Mouse (Mus musculus) gastrocnemius, postnatal 4 days (tissue): ENCODE results near the gene Ap2a2. TPM values are rescaled to one million over a fixed set of nuclear protein-coding genes. Genes with fewer than 3 reads are reported as not detected.
"Not testable (repeated sequence)": the region's sequence is repeated elsewhere in the genome, so short reads cannot be mapped to it uniquely, and the experiment has no call there.

Experiments used
- DNase-seq, 2 experiments: peaks; one replicate each; pipeline ENCODE4 v3.0.0; 2021 to 2022; ENCODE audit warnings: low spot score in 2 of 2, mixed read lengths in 2 of 2
- total RNA-seq, 2 experiments: library from RNA; stranded (reverse); gene quantifications; 2 replicates each; pipeline ENCODE4 v1.2.3; 2021

The Ap2a2 gene
- total RNA-seq, 2 experiments from 2014 or later = 63.4 to 65.5 TPM

GRCm38 (mm10) chr7:141590959-141591358, 29.0 kb downstream of the Ap2a2 start:
- DNase-seq = no peak

DNA sequence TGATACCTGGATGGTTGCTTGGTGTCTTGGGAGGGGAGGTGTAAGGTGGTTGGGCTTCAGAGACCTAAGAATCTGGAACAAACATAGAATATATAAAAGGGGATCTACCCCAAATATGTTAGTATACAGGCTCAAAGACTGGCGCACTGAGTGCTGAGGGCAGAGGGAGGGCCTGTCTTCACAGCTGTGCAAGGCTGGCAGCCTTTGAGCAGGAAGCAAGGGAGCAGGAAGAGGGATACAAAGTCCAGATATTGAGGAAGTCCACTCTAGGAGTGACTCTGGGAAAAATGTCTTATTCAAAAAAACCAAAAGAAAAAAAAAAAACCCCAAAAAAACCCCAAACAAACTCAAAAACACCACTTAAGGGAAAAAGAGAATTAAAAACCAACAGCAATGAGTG, 30.1 kb downstream of the Ap2a2 start:
- no peak for DNase-seq

GRCm38 (mm10) chr7:141593056-141593455, 31.1 kb downstream of the Ap2a2 start:
- DNase-seq = no peak

DNA sequence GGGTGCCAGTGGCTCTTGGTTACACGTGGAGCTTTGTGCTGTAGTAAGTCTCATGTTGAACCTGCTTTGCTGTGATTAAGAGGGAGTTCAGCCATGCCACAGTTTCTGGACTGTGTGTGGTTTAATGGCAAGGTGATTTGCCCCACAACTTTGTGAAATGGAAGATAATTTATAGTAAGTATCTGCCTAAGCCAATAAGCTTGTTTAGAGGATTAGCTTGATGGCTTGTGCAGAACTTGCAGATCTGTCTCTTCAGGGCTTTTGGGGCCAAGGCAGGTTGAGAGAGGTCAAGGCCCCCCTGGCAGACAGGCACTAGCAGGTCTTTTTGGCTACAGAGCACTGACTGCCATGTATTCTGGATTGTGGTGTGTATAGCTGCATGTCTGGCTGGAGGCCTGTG, 35.0 kb downstream of the Ap2a2 start:
- DNase-seq = no peak

- DNase-seq = no peak
These were observed 35.6 kb downstream of the Ap2a2 start for GRCm38 (mm10) chr7:141597563-141597962.

GRCm38 (mm10) chr7:141607717-141608116, 45.7 kb downstream of the Ap2a2 start:
- no peak for DNase-seq

DNA sequence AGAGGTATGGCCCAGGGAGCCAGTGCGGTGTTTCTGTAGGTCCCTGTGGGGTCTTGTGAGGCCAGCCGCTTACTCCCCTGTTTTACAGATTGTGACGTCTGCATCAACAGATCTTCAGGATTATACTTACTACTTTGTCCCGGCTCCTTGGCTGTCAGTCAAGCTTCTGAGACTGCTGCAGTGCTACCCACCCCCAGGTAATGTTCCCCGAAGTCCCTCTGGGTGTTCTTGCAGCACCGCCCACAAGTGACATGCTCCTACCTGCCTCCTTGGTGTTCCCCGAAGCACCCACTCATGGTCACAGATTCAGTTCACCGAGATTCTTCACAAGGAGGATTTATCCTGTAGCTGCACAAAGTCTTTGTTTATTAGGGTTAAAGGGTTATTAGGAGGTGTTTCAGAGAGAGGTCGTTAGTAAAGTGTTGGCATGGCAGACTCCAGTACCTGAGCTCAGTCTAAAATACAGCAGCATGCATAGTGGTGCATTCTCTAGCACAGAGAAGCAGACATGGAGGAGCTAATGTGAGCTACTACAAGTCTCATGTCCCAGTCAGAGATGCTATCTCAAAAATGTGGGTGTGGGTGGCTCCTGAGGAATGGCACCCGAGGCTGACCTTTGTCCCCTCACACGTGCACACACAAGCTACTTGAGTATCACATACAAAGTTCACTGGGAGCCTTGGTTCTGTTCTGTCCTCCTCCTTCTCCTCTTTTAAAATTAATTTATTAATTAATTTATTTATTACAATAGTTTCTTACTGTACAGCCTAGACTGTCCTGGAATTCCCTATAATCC, 47.9 kb downstream of the Ap2a2 start:
- DNase-seq = no peak

DNA sequence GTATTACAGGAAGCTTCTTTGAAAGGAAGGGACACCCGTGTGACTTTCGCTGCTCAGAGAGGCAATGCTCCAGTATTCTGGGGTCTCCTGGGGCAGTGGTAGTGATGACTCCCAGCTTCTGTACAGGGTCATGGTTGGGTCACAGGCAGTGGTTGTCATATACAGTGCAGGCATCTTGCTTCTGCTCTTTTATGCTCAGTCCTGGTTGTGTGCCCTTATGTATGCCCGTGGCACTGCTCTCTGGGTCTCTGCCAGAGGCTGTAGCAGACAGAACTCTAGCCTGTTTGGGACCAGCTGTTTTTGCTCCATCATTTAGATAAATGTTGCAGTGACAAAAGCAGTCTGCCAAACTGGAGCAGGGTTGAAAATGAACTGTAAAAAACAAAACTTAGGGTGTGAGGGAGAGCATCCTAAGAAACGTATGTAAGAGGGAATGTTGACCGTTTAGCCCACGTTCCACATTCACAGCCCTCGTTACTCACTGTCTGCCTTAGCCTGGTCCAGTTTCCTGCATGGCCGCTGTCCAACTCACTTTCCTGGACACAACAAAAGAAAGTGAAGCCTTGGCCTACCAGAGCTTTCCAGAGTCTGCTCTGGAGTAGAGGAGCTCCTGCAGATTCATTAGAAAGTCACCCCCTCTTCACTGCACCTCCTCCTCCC, 49.9 kb downstream of the Ap2a2 start:
- peak in 1 of 2 experiments; percentile 36 for DNase-seq

- no peak for DNase-seq
These were observed 50.4 kb downstream of the Ap2a2 start for GRCm38 (mm10) chr7:141612371-141612760.

- DNase-seq = peak in 1 of 2 experiments; percentile 49
These were observed 50.8 kb downstream of the Ap2a2 start for GRCm38 (mm10) chr7:141612791-141613190.

DNA sequence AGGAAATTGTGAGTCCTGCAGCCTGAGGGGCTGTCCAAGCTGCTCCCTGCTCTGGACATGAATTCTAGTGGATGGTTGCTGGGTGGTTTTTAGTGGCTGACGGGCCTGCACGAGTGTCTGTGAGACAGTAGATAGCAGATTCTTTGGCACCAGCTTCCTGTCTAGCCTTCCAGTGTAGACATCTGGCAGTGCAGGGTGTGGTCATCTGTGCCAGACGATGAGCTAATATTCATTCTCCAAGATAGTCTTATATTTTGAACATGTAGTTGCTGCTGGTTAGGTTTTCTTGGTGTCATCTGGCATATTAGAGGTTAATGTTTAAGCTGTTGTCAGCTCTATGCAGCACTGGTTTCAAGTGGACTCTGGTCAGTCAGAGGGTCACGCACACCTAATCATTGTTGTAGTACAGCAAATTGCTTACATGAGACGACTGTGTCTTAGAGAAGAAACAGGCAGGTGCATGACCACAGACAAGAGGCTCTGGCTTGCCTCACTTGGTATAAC, 52.4 kb downstream of the Ap2a2 start:
- DNase-seq = no peak

GRCm38 (mm10) chr7:141624214-141624613, 62.2 kb downstream of the Ap2a2 start:
- DNase-seq = no peak

DNA sequence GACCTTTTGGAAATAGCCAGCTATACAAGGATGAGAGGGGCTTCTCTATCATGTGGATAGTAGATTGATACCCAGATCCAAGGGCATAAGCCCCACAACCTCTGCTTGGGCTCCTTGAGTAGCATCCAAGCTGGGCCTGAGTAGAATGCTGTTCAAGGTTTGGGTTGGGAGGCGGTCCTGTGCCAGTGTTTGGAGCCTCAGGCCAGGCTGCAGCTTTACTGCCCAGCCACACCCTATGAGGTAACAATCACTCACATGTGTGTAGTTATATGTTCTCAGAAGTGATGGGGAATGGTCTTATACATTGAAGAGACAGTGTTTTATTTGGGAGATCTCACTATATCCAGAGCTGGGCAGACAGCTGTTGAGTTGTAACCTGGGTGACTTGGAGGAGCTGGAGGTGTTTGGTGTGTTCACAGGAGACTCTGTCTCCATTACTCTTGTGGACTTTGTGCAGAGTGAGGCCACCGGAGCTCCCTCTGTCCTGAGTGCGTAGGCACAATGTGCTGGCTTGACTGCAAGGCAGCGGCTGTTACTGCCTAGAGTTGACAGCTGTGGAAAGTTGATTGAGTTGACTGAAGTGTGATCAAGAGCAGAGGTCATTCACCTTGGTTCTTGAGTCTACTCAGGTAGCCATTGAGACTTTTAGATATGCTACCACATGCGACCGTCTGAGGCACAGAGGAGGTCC, 63.3 kb downstream of the Ap2a2 start:
- no peak for DNase-seq

DNA sequence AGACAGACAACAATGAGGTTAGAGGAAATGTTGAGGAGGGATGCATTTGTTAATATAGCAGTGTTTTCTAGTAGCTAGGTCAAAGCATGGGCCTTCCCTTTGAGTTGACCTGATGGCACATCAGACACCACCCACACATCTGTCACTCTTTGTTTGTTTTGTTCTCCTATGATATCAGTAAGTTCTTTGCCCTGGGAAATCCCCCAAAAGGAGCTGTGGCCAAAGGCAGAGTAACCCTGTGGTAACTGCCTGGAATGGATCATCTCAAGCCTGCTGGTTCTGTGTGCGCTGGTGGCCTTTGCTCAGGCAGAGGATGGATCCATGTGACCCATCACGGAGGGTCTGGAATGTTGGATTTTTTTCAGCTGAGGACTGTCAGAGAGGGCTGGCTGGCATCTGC, 66.0 kb downstream of the Ap2a2 start:
- no peak for DNase-seq

DNA sequence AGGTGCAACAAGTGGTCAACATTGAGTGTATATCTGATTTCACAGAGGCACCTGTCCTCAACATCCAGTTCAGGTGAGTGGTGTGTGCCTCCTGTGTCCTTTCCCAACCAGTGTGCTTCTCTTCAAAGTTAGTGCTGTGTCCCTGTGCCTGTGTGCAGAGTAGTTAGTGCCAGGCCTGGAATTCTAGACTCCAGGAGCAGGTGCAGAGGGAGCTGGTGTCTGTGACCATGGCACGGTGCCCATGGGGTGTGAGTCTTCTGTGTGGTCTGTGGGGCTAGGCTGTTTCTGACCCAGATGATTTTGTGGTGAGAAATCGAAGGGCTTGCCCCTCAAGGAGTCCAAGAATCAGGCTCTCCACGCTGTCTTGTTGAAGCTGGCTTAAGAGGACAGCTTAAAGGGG, 67.3 kb downstream of the Ap2a2 start:
- no peak for DNase-seq

- DNase-seq = not testable (repeated sequence)
These were observed 76.1 kb downstream of the Ap2a2 start for GRCm38 (mm10) chr7:141638077-141638476.

GRCm38 (mm10) chr7:141638513-141639334, 76.8 kb downstream of the Ap2a2 start:
- DNase-seq = not testable (repeated sequence)

DNA sequence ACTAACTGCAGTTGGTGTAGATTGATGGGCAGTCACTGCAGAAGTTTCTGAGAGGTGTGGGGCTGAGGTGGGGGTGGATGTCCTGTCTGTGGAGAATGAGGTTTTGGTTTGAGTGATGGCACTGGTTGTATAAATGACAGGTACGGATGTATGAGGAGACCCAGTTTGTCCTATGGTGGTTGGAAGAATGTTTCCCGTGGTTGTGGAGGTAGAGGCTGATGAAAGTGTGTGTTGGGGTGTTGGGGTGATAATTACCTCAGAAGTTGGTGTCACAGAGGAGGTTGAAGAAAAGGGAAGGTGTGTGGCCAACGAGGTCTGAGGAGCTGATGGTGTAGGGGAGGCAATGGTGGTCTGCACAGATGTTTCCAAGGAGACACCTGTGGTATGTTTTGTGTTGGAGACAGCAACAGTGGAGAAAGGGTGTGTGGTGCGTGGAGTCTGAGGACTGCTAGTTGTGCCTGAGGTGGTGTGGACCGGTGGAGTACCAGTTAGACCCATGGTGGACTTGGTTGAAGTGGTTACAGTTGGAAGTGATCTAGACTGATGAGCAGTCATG, 77.4 kb downstream of the Ap2a2 start:
- DNase-seq = not testable (repeated sequence)

GRCm38 (mm10) chr7:141642375-141642774, 80.4 kb downstream of the Ap2a2 start:
- DNase-seq = no peak

DNA sequence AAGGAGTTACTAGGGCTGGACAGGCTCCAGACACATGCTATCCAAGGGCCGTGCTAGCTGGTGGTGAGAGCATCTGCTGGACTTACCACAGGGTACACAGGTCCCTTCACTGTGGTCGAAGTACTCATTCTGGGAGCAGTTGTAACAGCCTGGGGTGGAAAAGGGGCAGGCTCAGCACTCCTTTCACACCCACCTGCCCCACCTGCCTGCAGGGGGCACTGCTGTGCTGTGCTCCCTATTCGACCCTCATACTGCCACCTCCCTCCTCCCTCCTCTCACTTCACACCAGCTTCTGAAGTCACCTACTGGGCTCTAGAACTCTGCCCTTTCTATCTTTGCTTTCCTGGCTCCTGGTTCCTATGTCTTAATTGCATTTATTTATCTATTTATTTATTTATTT, 81.2 kb downstream of the Ap2a2 start:
- no peak for DNase-seq

- no peak for DNase-seq
These were observed 85.1 kb downstream of the Ap2a2 start for GRCm38 (mm10) chr7:141647083-141647482.
